Mouse (Mus musculus): ENCODE measurements around the gene Olfr606. TPM values are rescaled to one million over a fixed set of nuclear protein-coding genes. Genes with fewer than 3 reads are reported as not detected.

The Olfr606 gene
- polyA plus RNA-seq, 1 experiment: not detected

GRCm38 (mm10) chr7:103497962-103498361 is 49.1 kb downstream of the Olfr606 start, which contains the start of gene Olfr609:
Gene Olfr609 (minus strand): TSS chr7:103498062.
- Histone ChIP-seq H3ac (ENCODE audit: control insufficient read depth, insufficient read length) (no peak within 1 kb of the TSS), H3K4me2 (ENCODE audit: low read depth) (no peak within 1 kb of the TSS), H3K4me3 (no peak within 1 kb of the TSS), H3K36me3 (ENCODE audit: control insufficient read depth, insufficient read depth) (no peaks in the 10 kb centered on the region), H3K27me3 (ENCODE audit: control insufficient read depth, insufficient read depth, insufficient read length) (no peaks in the 10 kb centered on the region), H3K79me2 (ENCODE audit: control insufficient read depth, insufficient read depth) (no peaks in the 10 kb centered on the region)
- no peak for TF ChIP-seq POLR2A (IDR thresholded peaks at IDR 0.05; ENCODE audit: insufficient read length, low read depth)

Other genes with a start within 250 kb of the Olfr606 start
- gene Olfr593, start 237.2 kb upstream of the Olfr606 start, polyA plus RNA-seq (2012; fragmentation: generic; extraction: Trizol): not detected
- gene Olfr594, start 232.1 kb upstream of the Olfr606 start, polyA plus RNA-seq (2012; fragmentation: generic; extraction: Trizol): not detected
- gene Usp17ld, start 196.5 kb upstream of the Olfr606 start, polyA plus RNA-seq (2012; fragmentation: generic; extraction: Trizol): 0.05 TPM
- not detected for gene Olfr596, start 143.4 kb upstream of the Olfr606 start, polyA plus RNA-seq (2012; fragmentation: generic; extraction: Trizol)
- not detected for gene Olfr597, start 132.7 kb upstream of the Olfr606 start, polyA plus RNA-seq (2012; fragmentation: generic; extraction: Trizol)
- not detected for gene Olfr598, start 125.5 kb upstream of the Olfr606 start, polyA plus RNA-seq (2012; fragmentation: generic; extraction: Trizol)
- not detected for gene Olfr599, start 113.1 kb upstream of the Olfr606 start, polyA plus RNA-seq (2012; fragmentation: generic; extraction: Trizol)
- not detected for gene Olfr600, start 99.4 kb upstream of the Olfr606 start, polyA plus RNA-seq (2012; fragmentation: generic; extraction: Trizol)
- gene Olfr601, start 86.4 kb upstream of the Olfr606 start, polyA plus RNA-seq (2012; fragmentation: generic; extraction: Trizol): not detected
- gene Olfr603, start 62.9 kb upstream of the Olfr606 start, polyA plus RNA-seq (2012; fragmentation: generic; extraction: Trizol): not detected
- not detected for gene Usp17lc, start 34.0 kb upstream of the Olfr606 start, polyA plus RNA-seq (2012; fragmentation: generic; extraction: Trizol)
- not detected for gene Olfr605, start 3.6 kb upstream of the Olfr606 start, polyA plus RNA-seq (2012; fragmentation: generic; extraction: Trizol)
- not detected for gene Olfr607, start 15.1 kb downstream of the Olfr606 start, polyA plus RNA-seq (2012; fragmentation: generic; extraction: Trizol)
- not detected for gene Olfr608, start 20.8 kb downstream of the Olfr606 start, polyA plus RNA-seq (2012; fragmentation: generic; extraction: Trizol)
- gene Olfr609, start 49.0 kb downstream of the Olfr606 start, polyA plus RNA-seq (2012; fragmentation: generic; extraction: Trizol): not detected
- not detected for gene Olfr610, start 63.1 kb downstream of the Olfr606 start, polyA plus RNA-seq (2012; fragmentation: generic; extraction: Trizol)
- gene Olfr611, start 71.8 kb downstream of the Olfr606 start, polyA plus RNA-seq (2012; fragmentation: generic; extraction: Trizol): not detected
- not detected for gene Olfr612, start 93.7 kb downstream of the Olfr606 start, polyA plus RNA-seq (2012; fragmentation: generic; extraction: Trizol)
- not detected for gene Olfr613, start 99.0 kb downstream of the Olfr606 start, polyA plus RNA-seq (2012; fragmentation: generic; extraction: Trizol)
- gene Olfr615, start 107.0 kb downstream of the Olfr606 start, polyA plus RNA-seq (2012; fragmentation: generic; extraction: Trizol): not detected
- gene Olfr616, start 120.1 kb downstream of the Olfr606 start, polyA plus RNA-seq (2012; fragmentation: generic; extraction: Trizol): not detected
- not detected for gene Olfr617, start 124.0 kb downstream of the Olfr606 start, polyA plus RNA-seq (2012; fragmentation: generic; extraction: Trizol)
- not detected for gene Olfr618, start 141.1 kb downstream of the Olfr606 start, polyA plus RNA-seq (2012; fragmentation: generic; extraction: Trizol)
- not detected for gene Olfr619, start 151.5 kb downstream of the Olfr606 start, polyA plus RNA-seq (2012; fragmentation: generic; extraction: Trizol)
- not detected for gene Olfr620, start 163.5 kb downstream of the Olfr606 start, polyA plus RNA-seq (2012; fragmentation: generic; extraction: Trizol)
- not detected for gene Olfr622, start 193.7 kb downstream of the Olfr606 start, polyA plus RNA-seq (2012; fragmentation: generic; extraction: Trizol)
- not detected for gene Olfr623, start 214.7 kb downstream of the Olfr606 start, polyA plus RNA-seq (2012; fragmentation: generic; extraction: Trizol)
- not detected for gene Olfr624, start 222.1 kb downstream of the Olfr606 start, polyA plus RNA-seq (2012; fragmentation: generic; extraction: Trizol)
- gene Olfr625-ps1, start 233.7 kb downstream of the Olfr606 start, polyA plus RNA-seq (2012; fragmentation: generic; extraction: Trizol): not detected